Mouse (Mus musculus) G1E (cell line): ENCODE measurements at regions not wholly inside any gene's neighbourhood (a gene's known extent, or its start where the extent isn't known, plus 50 kb on each side); places are given as distances from the start of the nearest gene placed in this dataset.

Experiments
- ATAC-seq: 2 replicates; pipeline ENCODE4 v1.8.0; 2016; ENCODE audit warnings: mild to moderate bottlenecking; ENCODE audit not compliant: insufficient number of reproducible peaks, poor library complexity, low FRiP score, severe bottlenecking; ENCODE audit errors: extremely low read depth
- DNase-seq: peaks from one replicate; pipeline ENCODE4 v3.0.0; 2012; ENCODE audit warnings: low spot score
- H3K27me3 ChIP-seq: 2 replicates; pipeline ENCODE4 v1.6.1; 2012; ENCODE audit warnings: mild to moderate bottlenecking, low read length, inconsistent platforms; ENCODE audit not compliant: insufficient read depth
- H3K36me3 ChIP-seq: replicated peaks from 2 replicates; pipeline ENCODE3; 2012; ENCODE audit warnings: mild to moderate bottlenecking, inconsistent platforms
- H3K4me1 ChIP-seq: 2 replicates; pipeline ENCODE4 v1.6.1; 2012; ENCODE audit warnings: low read depth, low read length, inconsistent platforms, mixed read lengths; ENCODE audit not compliant: insufficient read depth
- H3K4me3 ChIP-seq: 2 replicates; pipeline ENCODE4 v1.5.1; 2012; ENCODE audit warnings: low read depth, mild to moderate bottlenecking, inconsistent platforms, low read length, moderate library complexity, mixed read lengths
- H3K9me3 ChIP-seq: replicated peaks from 2 replicates; pipeline ENCODE4 v1.6.1; 2012; ENCODE audit warnings: inconsistent platforms
- CTCF ChIP-seq: IDR thresholded peaks from 2 replicates; pipeline ENCODE4 v1.5.1; 2012; ENCODE audit warnings: low read depth, low read length, inconsistent platforms, mixed read lengths
- GATA1 ChIP-seq: IDR thresholded peaks from 2 replicates; pipeline ENCODE4 v1.6.1; 2012; ENCODE audit warnings: borderline replicate concordance, low read length, inconsistent platforms, mixed read lengths
- GATA2 ChIP-seq: IDR thresholded peaks from 2 replicates; pipeline ENCODE4 v1.6.1; 2012; ENCODE audit warnings: low read depth, low read length, inconsistent platforms, borderline replicate concordance
- POLR2AphosphoS5 ChIP-seq: IDR thresholded peaks from 2 replicates; pipeline ENCODE4 v1.6.1; 2012; ENCODE audit warnings: low read depth, low read length, inconsistent platforms; ENCODE audit not compliant: insufficient replicate concordance
- TAL1 ChIP-seq: conservative IDR thresholded peaks from 2 replicates; pipeline ENCODE4 v1.6.1; 2012; ENCODE audit warnings: low read depth, low read length, inconsistent platforms, mixed read lengths

DNA sequence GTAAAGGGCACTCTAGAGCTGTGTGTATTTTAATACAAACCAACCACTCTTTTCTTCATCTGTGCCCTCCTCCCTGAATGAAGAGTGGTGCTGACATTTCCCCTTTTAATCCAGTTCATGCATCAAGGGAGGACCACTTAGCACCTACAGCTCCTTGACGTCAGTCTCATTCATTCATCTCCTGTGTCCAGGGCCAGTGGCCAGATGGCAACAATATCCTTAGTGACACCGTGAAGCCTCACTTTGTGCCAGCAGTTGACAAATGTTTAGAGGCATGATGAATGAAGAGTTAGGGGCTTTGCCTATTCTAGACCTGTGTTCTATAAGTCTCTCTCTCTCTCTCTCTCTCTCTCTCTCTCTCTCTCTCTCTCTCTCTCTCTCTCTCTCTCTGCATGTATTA, 1441.1 kb upstream of the Gm6569 start:
- no peak for DNase-seq
- Histone ChIP-seq H3K9me3 (peaks cover 9% of the 10 kb centered on the region), H3K36me3 (no peaks in the 10 kb centered on the region), H3K4me3 (no peak overlapping the region), H3K4me1 (no peaks in the 10 kb centered on the region), H3K27me3 (no peaks in the 10 kb centered on the region)
- TF ChIP-seq POLR2AphosphoS5 = no peak
- TF ChIP-seq GATA2 = no peak
- TF ChIP-seq GATA1 = no peak
- TF ChIP-seq TAL1 = no peak
- no peak for TF ChIP-seq CTCF
- no peak for ATAC-seq

GRCm38 (mm10) chr15:72411956-72412355, 1422.4 kb upstream of the Gm6569 start:
- peaks cover 37% of the 10 kb centered on the region for H3K9me3 ChIP-seq
- TF ChIP-seq TAL1 (no peak), GATA1 (no peak), GATA2 (no peak), POLR2AphosphoS5 (no peak), CTCF (no peak)
- DNase-seq = no peak
- H3K4me1 ChIP-seq = no peaks in the 10 kb centered on the region
- H3K4me3 ChIP-seq = no peak overlapping the region
- no peaks in the 10 kb centered on the region for H3K27me3 ChIP-seq
- no peak for ATAC-seq
- H3K36me3 ChIP-seq = no peaks in the 10 kb centered on the region
